Comparison of ENCODE assay signal across 8 mouse cellular contexts in genomic region chr8:119811925-119812324, GRCm38 (mm10). TPM values are rescaled to one million over a fixed set of nuclear protein-coding genes. Genes with fewer than 3 reads are reported as not detected.
DNase-seq lines count a peak whose midpoint lies in the region; ATAC-seq and TF ChIP-seq lines count a peak whose summit lies in the region.

No protein-coding gene starts in this region.

- dilution Hi-C loops in CH12.LX (cut with MboI; ENCODE audit: extremely low pct_ligation_motif_present, extremely low pct_unique_long_range_greater_than_20kb, low sequenced_read_pairs), result no loop called here

- H3K9ac ChIP-seq in heart, postnatal 0 days (replicated peaks; ENCODE audit: low read depth, low read length), result no peak overlapping the region
- no peak overlapping the region for H3K9ac ChIP-seq in CH12.LX (ENCODE audit: insufficient read depth, low read depth)
- H3K9ac ChIP-seq in intestine, postnatal 0 days (ENCODE audit: low read depth, low read length), result no peak overlapping the region

- H3K36me3 ChIP-seq in heart, postnatal 0 days (replicated peaks; ENCODE audit: control insufficient read depth, insufficient read depth, low read length), result no peaks in the 10 kb centered on the region
- peaks cover 0 to 60% of the 10 kb centered on the region in 2 experiments for H3K36me3 ChIP-seq in CH12.LX (replicated peaks in 1 of 2; ENCODE audit: control insufficient read depth in 1 of 2, insufficient read depth in 1 of 2, low read length in 1 of 2)
- peaks cover 32% of the 10 kb centered on the region for H3K36me3 ChIP-seq in intestine, postnatal 0 days (ENCODE audit: control insufficient read depth, insufficient read depth)

- H3K27me3 ChIP-seq in heart, postnatal 0 days (ENCODE audit: control insufficient read depth, insufficient read depth, low read length), result no peaks in the 10 kb centered on the region
- no peaks in the 10 kb centered on the region for H3K27me3 ChIP-seq in CH12.LX (replicated peaks)
- H3K27me3 ChIP-seq in intestine, postnatal 0 days (replicated peaks; ENCODE audit: control insufficient read depth, insufficient read depth, low read length), result no peaks in the 10 kb centered on the region

- no peak for ATAC-seq in heart, postnatal 0 days (ENCODE audit: insufficient read depth, low read depth)
- ATAC-seq in intestine, postnatal 0 days, result no peak
- ATAC-seq in neutrophil, adult 5-6 weeks (ENCODE audit: extremely low read depth, insufficient number of reproducible peaks, low FRiP score, poor library complexity, severe bottlenecking), result peak; percentile 70

- peak; percentile 54 for TF ChIP-seq RAD21 in CH12.LX (IDR thresholded peaks at IDR 0.05; ENCODE audit: low read depth, low read length)

- no peaks in the 10 kb centered on the region for H3K79me2 ChIP-seq in CH12.LX (replicated peaks; ENCODE audit: control insufficient read depth, extremely low read depth, insufficient read depth, poor library complexity, severe bottlenecking)

- WGBS in heart, postnatal 0 days, result 48% methylated on average over 6 of the region's 6 CpGs
- 32% methylated on average over 6 of the region's 6 CpGs for WGBS in intestine, postnatal 0 days

- TF ChIP-seq POLR2A in CH12.LX (IDR thresholded peaks at IDR 0.05; ENCODE audit: low read depth, low read length), result no peak

- no peak for TF ChIP-seq EP300 in heart, postnatal 0 days (IDR thresholded peaks at IDR 0.05; ENCODE audit: low read depth)
- TF ChIP-seq EP300 in CH12.LX (IDR thresholded peaks at IDR 0.05; ENCODE audit: low read length), result peak; percentile 46

- peak; percentile 29 for TF ChIP-seq CTCF in heart, postnatal 0 days (IDR thresholded peaks at IDR 0.05; ENCODE audit: low read depth)
- TF ChIP-seq CTCF in CH12.LX (conservative IDR thresholded peaks at IDR 0.05 in 1 of 2, IDR thresholded peaks at IDR 0.05 in 1 of 2; ENCODE audit: low read depth in 2 of 2, low read length in 2 of 2), result peak in 1 of 2 experiments; percentile 70; a peak in 2 of 4 replicates
- TF ChIP-seq CTCF in intestine, postnatal 0 days (IDR thresholded peaks at IDR 0.05; ENCODE audit: low read depth), result peak; percentile 60

- H3K27ac ChIP-seq in heart, postnatal 0 days (ENCODE audit: low read depth), result no peak overlapping the region
- no peak overlapping the region for H3K27ac ChIP-seq in CH12.LX (ENCODE audit: insufficient read depth, low read depth)
- peak overlapping the region; percentile 83 for H3K27ac ChIP-seq in intestine, postnatal 0 days (ENCODE audit: low read depth, low read length)

- peaks cover 6% of the 10 kb centered on the region; the same call in 1 of the 2 replicates for H3K4me1 ChIP-seq in heart, postnatal 0 days (ENCODE audit: control insufficient read depth, insufficient read depth)
- peaks cover 8 to 76% of the 10 kb centered on the region in 2 experiments for H3K4me1 ChIP-seq in CH12.LX (ENCODE audit: control insufficient read depth in 1 of 2, insufficient read depth in 2 of 2)
- H3K4me1 ChIP-seq in intestine, postnatal 0 days (replicated peaks; ENCODE audit: control insufficient read depth, insufficient read depth, low read length), result peaks cover 20% of the 10 kb centered on the region; the same call in 1 of the 2 replicates

- no peak for DNase-seq in heart, postnatal 0 days (ENCODE audit: low spot score)
- DNase-seq in heart, adult 9 months (ENCODE audit: low spot score in 2 of 2), result no peak
- peak; percentile 80 for DNase-seq in CH12.LX (ENCODE audit: extremely low read depth)
- no peak for DNase-seq in urinary bladder, postnatal 4 days (ENCODE audit: low spot score in 2 of 2)
- DNase-seq in cerebellum, adult 11 months, result no peak
- no peak for DNase-seq in ovary, postnatal 14 days (ENCODE audit: low spot score)

- no peaks in the 10 kb centered on the region for H3K9me3 ChIP-seq in heart, postnatal 0 days (replicated peaks; ENCODE audit: control insufficient read depth, low read length)
- peaks cover 4% of the 10 kb centered on the region for H3K9me3 ChIP-seq in CH12.LX (replicated peaks; ENCODE audit: low read length)
- H3K9me3 ChIP-seq in intestine, postnatal 0 days (ENCODE audit: control insufficient read depth), result no peaks in the 10 kb centered on the region

- H3K4me2 ChIP-seq in heart, postnatal 0 days (ENCODE audit: low read depth, low read length), result no peak overlapping the region
- H3K4me2 ChIP-seq in CH12.LX (ENCODE audit: insufficient read depth, low read depth, poor library complexity, severe bottlenecking), result no peak overlapping the region
- H3K4me2 ChIP-seq in intestine, postnatal 0 days (replicated peaks; ENCODE audit: low read depth), result no peak overlapping the region

- H3K4me3 ChIP-seq in heart, postnatal 0 days (ENCODE audit: low read depth, low read length), result no peak overlapping the region
- no peak overlapping the region for H3K4me3 ChIP-seq in CH12.LX (replicated peaks in 1 of 3; ENCODE audit: low read depth in 2 of 3, low read length in 2 of 3, poor library complexity in 1 of 3)
- no peak overlapping the region for H3K4me3 ChIP-seq in intestine, postnatal 0 days (ENCODE audit: low read depth, low read length)

- in situ Hi-C loops in CH12.LX (cut with MboI; ENCODE audit: low pct_ligation_motif_present, low pct_unique_long_range_greater_than_20kb, low sequenced_read_pairs), result no loop called here

TF ChIP-seq in CH12.LX, 34 proteins besides CTCF, POLR2A, EP300 and RAD21:
- TF ChIP-seq GABPA (IDR thresholded peaks at IDR 0.05; ENCODE audit: insufficient replicate concordance, low read depth, low read length) (no peak), TCF12 (IDR thresholded peaks at IDR 0.05; ENCODE audit: low read depth, low read length) (0 out of 2 replicates have a peak, but pooled peaks have one; percentile 44), JUND (conservative IDR thresholded peaks at IDR 0.05; ENCODE audit: low read depth, low read length) (0 out of 2 replicates have a peak, but pooled peaks have one; percentile 29), ETS1 (conservative IDR thresholded peaks at IDR 0.05; ENCODE audit: low read depth, low read length) (peak; percentile 51; the same call in 1 of the 2 replicates), NELFE (IDR thresholded peaks at IDR 0.05; ENCODE audit: low read depth, low read length) (no peak), SIN3A (IDR thresholded peaks at IDR 0.05; ENCODE audit: low read length) (no peak), ZC3H11A (IDR thresholded peaks at IDR 0.05; ENCODE audit: low read depth, low read length) (0 out of 2 replicates have a peak, but pooled peaks have one; percentile 3), ELF1 (IDR thresholded peaks at IDR 0.05; ENCODE audit: low read depth, low read length) (peak; percentile 64), HCFC1 (IDR thresholded peaks at IDR 0.05; ENCODE audit: low read depth, low read length) (no peak), MAZ (IDR thresholded peaks at IDR 0.05; ENCODE audit: low read depth, low read length) (no peak), BHLHE40 (IDR thresholded peaks at IDR 0.05; ENCODE audit: low read depth, low read length) (0 out of 2 replicates have a peak, but pooled peaks have one; percentile 44), NRF1 (IDR thresholded peaks at IDR 0.05; ENCODE audit: low read depth, low read length) (no peak), MXI1 (IDR thresholded peaks at IDR 0.05; ENCODE audit: low read depth, low read length) (peak; percentile 53; the same call in 1 of the 2 replicates), ZMIZ1 (IDR thresholded peaks at IDR 0.05; ENCODE audit: low read depth, low read length) (no peak), MYC (IDR thresholded peaks at IDR 0.05; ENCODE audit: low read depth, low read length) (peak; percentile 66; the same call in 1 of the 2 replicates), CHD1 (IDR thresholded peaks at IDR 0.05; ENCODE audit: low read depth, low read length) (no peak), SMC3 (IDR thresholded peaks at IDR 0.05; ENCODE audit: low read depth, low read length) (peak; percentile 77), IRF4 (IDR thresholded peaks at IDR 0.05; ENCODE audit: low read depth, low read length) (no peak), ZKSCAN1 (IDR thresholded peaks at IDR 0.05; ENCODE audit: borderline replicate concordance, low read depth, low read length) (no peak)

RNA-seq across cellular contexts. Expression of gene Cotl1, which starts 28.4 kb away (rescaled TPM):
- total RNA-seq in heart, postnatal 0 days (2014; rRNA removed; ENCODE audit: low replicate concordance), result 28.3 and 79.5 TPM in 2 replicates
- 15.4 and 22.3 TPM in 2 replicates for polyA plus RNA-seq in heart, postnatal 0 days (2015; fragmentation: Nextera tagmentation; extraction: Ambion mirVana)
- total RNA-seq in CH12.LX (2012; rRNA removed), result 59.6 and 69.1 TPM in 2 replicates
- 135 and 139 TPM in 2 replicates for total RNA-seq in CH12.LX (2014; rRNA removed)
- polyA plus RNA-seq in CH12.LX (2012; ENCODE audit: insufficient read length, low read depth), result 349 and 375 TPM in 2 replicates
- polyA plus RNA-seq in intestine, postnatal 0 days (2015; fragmentation: Nextera tagmentation; extraction: Ambion mirVana), result 166 and 169 TPM in 2 replicates
- total RNA-seq in neutrophil, adult 5-6 weeks (2017), result 348 and 428 TPM in 2 replicates

RNA-seq across cellular contexts. Expression of gene Tldc1, which starts 33.7 kb away (rescaled TPM):
- total RNA-seq in heart, postnatal 0 days (2014; rRNA removed; ENCODE audit: low replicate concordance), result 17.7 and 28.6 TPM in 2 replicates
- polyA plus RNA-seq in heart, postnatal 0 days (2015; fragmentation: Nextera tagmentation; extraction: Ambion mirVana), result 12.1 and 14.2 TPM in 2 replicates
- total RNA-seq in CH12.LX (2012; rRNA removed) (7.8 and 10.4 TPM in 2 replicates), CH12.LX (2014; rRNA removed) (5.8 and 7.7 TPM in 2 replicates)
- 3.8 and 8.1 TPM in 2 replicates for polyA plus RNA-seq in CH12.LX (2012; ENCODE audit: insufficient read length, low read depth)
- polyA plus RNA-seq in intestine, postnatal 0 days (2015; fragmentation: Nextera tagmentation; extraction: Ambion mirVana), result 7.7 and 8.4 TPM in 2 replicates
- total RNA-seq in neutrophil, adult 5-6 weeks (2017), result 4.1 and 4.2 TPM in 2 replicates

RNA-seq across cellular contexts. Expression of gene Klhl36, which starts 50.1 kb away (rescaled TPM):
- total RNA-seq in heart, postnatal 0 days (2014; rRNA removed; ENCODE audit: low replicate concordance), result 6.5 and 10.0 TPM in 2 replicates
- 6.7 and 6.9 TPM in 2 replicates for polyA plus RNA-seq in heart, postnatal 0 days (2015; fragmentation: Nextera tagmentation; extraction: Ambion mirVana)
- total RNA-seq in CH12.LX (2012; rRNA removed) (5.2 and 7.9 TPM in 2 replicates), CH12.LX (2014; rRNA removed) (3.0 and 3.4 TPM in 2 replicates)
- polyA plus RNA-seq in CH12.LX (2012; ENCODE audit: insufficient read length, low read depth), result 3.1 and 3.8 TPM in 2 replicates
- polyA plus RNA-seq in intestine, postnatal 0 days (2015; fragmentation: Nextera tagmentation; extraction: Ambion mirVana), result 7.3 and 7.4 TPM in 2 replicates
- 10.0 and 14.7 TPM in 2 replicates for total RNA-seq in neutrophil, adult 5-6 weeks (2017)
